In the genomic region with DNA sequence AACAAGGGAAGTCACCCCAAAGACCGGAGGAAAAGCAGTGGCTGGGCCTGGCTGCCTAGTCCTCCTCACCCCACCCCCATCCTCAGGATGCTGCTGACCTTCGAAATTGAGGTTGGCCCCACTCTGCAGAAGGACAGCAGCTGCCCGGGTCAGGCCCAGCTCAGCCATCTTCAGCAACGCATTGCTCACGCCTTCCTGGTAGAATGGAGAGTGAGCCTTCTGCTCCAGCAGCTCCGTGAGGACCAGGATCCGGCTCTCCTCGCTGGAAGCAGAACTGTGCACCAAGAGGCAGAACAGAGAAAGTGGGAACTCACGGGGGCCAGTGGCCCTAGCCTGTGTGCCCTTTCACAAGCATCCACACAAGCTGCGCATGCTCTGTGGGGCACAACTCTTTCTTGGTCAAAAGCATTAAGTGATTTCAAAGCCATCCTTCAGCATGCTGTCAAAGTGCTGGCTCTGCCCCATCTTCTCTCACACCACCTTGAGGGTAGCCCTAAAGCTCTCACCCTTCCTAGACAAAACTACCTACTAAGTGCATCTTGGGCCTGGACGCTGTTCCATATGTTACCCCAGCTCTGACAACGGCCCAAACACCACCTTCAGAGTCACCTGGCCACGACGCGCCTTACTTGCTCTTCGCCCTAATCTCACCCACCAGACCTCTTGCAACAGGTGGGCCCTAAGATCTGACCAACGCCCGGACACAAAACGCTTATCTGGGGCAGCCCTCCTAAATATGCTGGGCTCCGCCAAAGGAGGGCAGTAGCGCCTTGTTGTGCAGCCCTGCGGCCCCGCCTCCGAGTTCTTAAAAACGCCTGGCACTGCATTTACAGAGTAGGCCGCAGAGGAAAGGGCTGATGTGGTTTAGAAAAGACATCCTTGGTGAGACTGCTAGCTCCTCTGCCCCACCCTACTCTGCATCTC, we compare ENCODE assay signal across 1 mouse cellular context.
A peak's percentile ranks its signal among the peaks of the same experiment; 100 is the strongest.
TF ChIP-seq lines count a peak whose summit lies in the region.

No protein-coding gene starts in this region.

TF ChIP-seq in CH12.LX, 34 proteins besides CTCF, POLR2A, EP300 and RAD21:
- 0 out of 2 replicates have a peak, but pooled peaks have one; percentile 25 for TF ChIP-seq POLR2AphosphoS2 (IDR thresholded peaks at IDR 0.05; ENCODE audit: low read depth, low read length)
- no peak for TF ChIP-seq PAX5 (IDR thresholded peaks at IDR 0.05; ENCODE audit: low read length)
- TF ChIP-seq NELFE (IDR thresholded peaks at IDR 0.05; ENCODE audit: low read depth, low read length), result no peak
- 0 out of 2 replicates have a peak, but pooled peaks have one; percentile 14 for TF ChIP-seq IRF4 (IDR thresholded peaks at IDR 0.05; ENCODE audit: low read depth, low read length)
- peak; percentile 73 for TF ChIP-seq NRF1 (IDR thresholded peaks at IDR 0.05; ENCODE audit: low read depth, low read length)
- TF ChIP-seq JUND (conservative IDR thresholded peaks at IDR 0.05; ENCODE audit: low read depth, low read length), result no peak
- TF ChIP-seq ZKSCAN1 (IDR thresholded peaks at IDR 0.05; ENCODE audit: borderline replicate concordance, low read depth, low read length), result peak; percentile 58
- peak; percentile 9 for TF ChIP-seq SMC3 (IDR thresholded peaks at IDR 0.05; ENCODE audit: low read depth, low read length)
- TF ChIP-seq RCOR1 (conservative IDR thresholded peaks at IDR 0.05; ENCODE audit: low read depth, low read length), result no peak
- no peak for TF ChIP-seq ZC3H11A (IDR thresholded peaks at IDR 0.05; ENCODE audit: low read depth, low read length)
